Mouse (Mus musculus) gastrocnemius, postnatal 14 days (tissue): ENCODE data around the gene Adam19. TPM values are rescaled to one million over a fixed set of nuclear protein-coding genes. Genes with fewer than 3 reads are reported as not detected.

Source experiments
- DNase-seq: peaks from one replicate; pipeline ENCODE4 v3.0.0; 2021; ENCODE audit warnings: mixed read lengths
- intact Hi-C: fragments of 180-260 bp; cut with DNase I; formaldehyde crosslinking; loops from one replicate; pipeline ENCODE4 v1.15.1; 2025; ENCODE audit warnings: low total_unique reads
- total RNA-seq, 2 experiments: library from RNA; stranded (reverse); gene quantifications; 2 replicates each; pipeline ENCODE4 v1.2.3; 2021

Adam19 gene
- total RNA-seq, 2 experiments from 2014 or later: 13.0 to 22.2 TPM

- intact Hi-C loops: no loop called here
- peak; percentile 41 for DNase-seq
These were observed 13.7 kb downstream of the Adam19 start for GRCm38 (mm10) chr11:46069408-46070003.

DNA sequence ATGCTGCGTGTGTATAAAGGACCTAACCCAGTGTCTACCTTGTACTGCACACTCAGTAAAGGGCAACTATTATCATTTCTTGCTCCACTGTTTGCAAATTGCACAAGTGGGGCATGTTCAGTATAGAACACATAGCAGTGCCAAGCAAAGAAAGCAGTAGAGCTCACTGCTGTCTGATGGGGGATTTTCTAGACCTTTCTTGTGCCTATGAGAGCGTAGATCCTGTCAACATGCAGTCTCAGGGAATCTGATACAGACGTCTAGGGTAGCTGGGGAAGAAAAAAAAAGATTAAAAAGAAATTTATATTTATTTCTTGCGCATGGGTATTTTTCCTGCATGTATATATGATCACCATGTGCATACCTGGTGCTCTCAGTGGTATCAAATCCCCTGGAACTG is 14.4 kb downstream of the Adam19 start:
- DNase-seq: no peak
- intact Hi-C loops: no loop called here

GRCm38 (mm10) chr11:46070789-46071188 is 15.0 kb downstream of the Adam19 start:
- DNase-seq: no peak
- intact Hi-C loops: no loop called here

DNA sequence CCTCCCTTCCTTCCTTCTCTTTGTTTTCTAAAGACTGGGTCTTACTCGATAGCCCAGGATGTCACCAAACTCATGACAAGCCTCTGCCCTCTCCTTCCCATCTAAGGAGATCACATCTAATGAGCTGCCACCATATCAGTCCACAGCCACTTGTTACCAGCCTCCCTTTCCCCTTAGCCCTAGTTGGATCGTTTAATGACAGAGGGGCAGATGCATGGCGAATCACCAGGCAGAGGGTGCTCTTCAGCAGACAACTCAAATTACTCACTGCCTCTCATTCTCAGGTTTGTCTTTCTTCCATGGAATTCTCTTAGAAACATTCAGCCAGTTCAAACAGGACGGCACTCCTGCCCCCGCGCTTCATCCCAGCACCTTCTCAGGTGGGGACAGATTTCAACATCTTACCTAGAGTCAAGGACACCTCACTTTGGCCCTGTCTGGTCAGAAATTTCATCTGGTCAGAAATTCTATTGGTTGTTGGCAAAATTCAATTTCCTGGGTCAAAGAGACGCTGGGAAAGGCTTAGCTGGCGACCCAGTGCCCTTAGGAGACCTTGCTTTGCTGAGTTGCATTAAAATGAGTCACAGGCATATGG is 16.8 kb downstream of the Adam19 start:
- intact Hi-C loops: no loop called here
- no peak for DNase-seq

DNA sequence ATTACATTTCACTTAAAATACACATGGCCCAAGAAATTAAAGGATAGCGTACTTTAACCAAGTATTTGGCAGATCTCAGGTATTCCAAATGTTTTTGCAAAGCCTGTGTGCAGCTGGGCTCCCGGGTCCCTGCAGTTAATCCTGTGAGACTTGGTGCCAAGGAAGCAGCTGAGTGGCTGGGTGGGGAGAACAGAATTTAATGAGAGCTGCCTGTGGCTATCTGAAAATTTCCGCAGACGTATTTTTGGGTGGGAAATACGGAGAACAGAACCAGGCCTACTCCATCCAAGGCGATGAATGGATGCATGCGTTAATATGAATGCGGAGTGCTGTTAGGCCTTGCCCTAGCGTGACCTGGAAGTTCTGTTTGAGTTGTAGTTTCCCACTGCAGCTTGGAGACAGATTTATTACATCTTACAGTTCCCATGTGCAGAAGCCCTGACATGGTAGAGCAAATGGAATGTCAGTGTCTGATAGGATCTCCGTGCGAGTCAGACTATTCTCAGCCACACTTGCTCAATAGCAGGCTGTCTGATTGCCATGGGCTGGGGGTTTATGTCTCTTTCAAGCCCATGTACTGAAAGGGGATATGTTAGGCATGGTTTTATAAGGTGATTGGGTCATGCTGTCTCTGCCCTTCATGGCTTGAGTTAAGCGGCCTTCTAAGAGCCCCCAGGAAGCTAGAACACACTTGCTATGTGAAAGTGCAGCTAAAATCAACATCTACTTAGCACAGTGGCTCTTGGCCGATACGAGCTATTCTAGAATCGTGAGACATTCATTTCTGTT is 17.5 kb downstream of the Adam19 start:
- DNase-seq: peak; percentile 73
- intact Hi-C loops: no loop called here

GRCm38 (mm10) chr11:46073850-46074688 is 18.3 kb downstream of the Adam19 start:
- DNase-seq: no peak
- intact Hi-C loops: no loop called here

DNA sequence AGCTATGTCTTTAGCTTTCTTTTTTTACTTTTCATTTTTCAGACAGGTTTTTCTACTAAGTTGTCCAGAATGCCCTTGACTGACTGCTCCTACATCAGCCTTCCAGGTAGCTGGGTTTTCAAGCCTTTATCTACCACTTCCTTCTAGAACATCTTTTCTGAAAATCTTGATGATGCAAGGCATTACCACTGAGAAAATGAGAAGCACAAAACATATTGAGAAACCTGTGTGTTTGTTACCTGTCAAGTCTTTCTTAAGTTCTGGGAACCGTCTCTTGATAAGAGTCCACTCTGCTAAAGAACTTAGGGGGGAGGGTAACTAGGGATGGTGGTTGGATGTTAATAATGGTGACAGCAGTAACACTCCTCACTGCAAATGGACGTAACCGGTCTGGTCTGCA is 19.7 kb downstream of the Adam19 start:
- DNase-seq: no peak
- intact Hi-C loops: no loop called here

GRCm38 (mm10) chr11:46076442-46077158 is 20.8 kb downstream of the Adam19 start:
- intact Hi-C loops: no loop called here
- no peak for DNase-seq

- intact Hi-C loops: no loop called here
- DNase-seq: no peak
These were observed 21.5 kb downstream of the Adam19 start for GRCm38 (mm10) chr11:46077304-46077703.

GRCm38 (mm10) chr11:46077732-46078375 is 22.1 kb downstream of the Adam19 start:
- no peak for DNase-seq
- intact Hi-C loops: no loop called here

- intact Hi-C loops: no loop called here
- DNase-seq: no peak
These were observed 25.3 kb downstream of the Adam19 start for GRCm38 (mm10) chr11:46081075-46081474.

DNA sequence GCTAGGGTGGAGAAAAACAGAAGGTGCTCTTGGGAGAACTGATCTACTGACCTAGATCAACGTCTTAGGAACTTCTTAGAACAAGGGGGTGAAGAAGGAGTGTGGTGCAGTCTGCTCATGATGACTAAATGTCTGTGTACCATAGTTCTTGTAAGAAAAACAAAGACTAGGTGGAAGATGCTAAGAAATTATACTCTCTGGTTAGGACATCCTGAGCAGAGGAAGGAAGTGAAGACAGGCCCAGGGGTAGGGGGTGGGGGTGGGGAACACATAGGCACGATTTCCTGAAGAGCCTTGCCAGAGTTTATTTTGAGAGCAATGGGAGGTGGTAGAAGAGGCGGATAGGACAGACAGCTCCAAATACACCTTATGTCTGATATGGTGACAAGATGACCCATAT is 27.6 kb downstream of the Adam19 start:
- intact Hi-C loops: no loop called here
- DNase-seq: no peak

- no peak for DNase-seq
- intact Hi-C loops: no loop called here
These were observed 28.1 kb downstream of the Adam19 start for GRCm38 (mm10) chr11:46083835-46084444.

GRCm38 (mm10) chr11:46084568-46084967 is 28.8 kb downstream of the Adam19 start:
- intact Hi-C loops: no loop called here
- no peak for DNase-seq

DNA sequence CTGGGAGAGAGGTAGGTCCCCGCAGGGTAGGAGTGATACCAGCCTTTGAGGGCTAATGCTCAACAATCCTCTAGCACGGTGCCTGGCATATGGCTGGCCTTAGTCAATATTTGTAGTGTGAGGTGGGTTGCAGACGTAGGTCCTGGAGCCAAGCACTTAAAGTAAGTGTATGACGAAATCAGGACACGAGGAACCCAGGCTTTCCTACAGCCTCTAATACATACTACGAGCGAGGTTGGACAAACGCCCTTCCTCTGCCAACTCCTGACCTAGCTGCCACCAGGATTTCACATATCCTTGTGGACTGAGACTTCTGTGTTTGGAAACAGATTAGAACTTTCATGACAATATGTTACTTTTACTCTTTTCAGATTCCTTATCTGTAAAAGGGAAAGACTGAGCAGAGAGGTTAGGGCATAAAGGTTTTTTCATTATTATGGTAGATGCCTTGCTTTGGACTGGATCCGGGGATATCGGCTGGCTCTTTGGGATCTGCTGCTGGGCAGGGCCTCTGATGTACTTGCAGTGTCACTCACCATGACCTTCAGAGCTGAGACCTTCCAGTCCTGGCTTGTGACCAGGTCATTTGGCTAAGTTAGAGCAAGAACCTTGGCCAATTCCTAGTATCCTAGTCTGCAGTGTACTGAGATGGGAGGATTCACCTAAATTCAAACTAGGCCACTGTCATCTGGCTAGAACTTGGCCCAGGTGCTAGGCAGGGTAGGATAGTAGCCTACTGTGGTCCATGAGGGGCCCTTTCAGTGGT is 29.8 kb downstream of the Adam19 start:
- intact Hi-C loops: no loop called here
- no peak for DNase-seq

DNA sequence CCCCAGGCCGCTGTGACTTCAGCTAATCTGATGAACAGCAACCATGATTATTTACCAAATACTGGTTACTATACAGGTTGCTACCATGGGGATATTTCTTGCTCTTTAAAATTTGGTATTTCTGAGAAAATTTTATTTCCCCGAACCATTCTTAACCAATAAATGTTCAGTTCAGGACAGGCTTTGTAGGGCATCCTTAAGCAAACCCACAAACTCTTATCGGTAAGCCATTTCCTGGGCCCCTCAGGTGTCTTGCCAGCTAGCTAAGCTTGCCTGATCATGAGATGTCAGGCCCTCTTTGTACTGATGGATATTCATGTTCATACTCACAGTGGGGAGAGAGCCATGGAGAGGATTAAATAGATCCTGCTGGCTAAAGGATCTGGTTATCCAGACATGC is 30.7 kb downstream of the Adam19 start:
- no peak for DNase-seq
- intact Hi-C loops: no loop called here

GRCm38 (mm10) chr11:46089081-46089713 is 33.4 kb downstream of the Adam19 start:
- DNase-seq: no peak
- intact Hi-C loops: no loop called here
